Mouse (Mus musculus) hindbrain, embryonic 11.5 days (tissue): ENCODE measurements at regions not wholly inside any gene's neighbourhood (a gene's known extent, or its start where the extent isn't known, plus 50 kb on each side); places are given as distances from the start of the nearest gene placed in this dataset.

Experiments used
- ATAC-seq: fragments of 200-750 bp; cut with Nextera tagmentation; 2 replicates; pipeline ENCODE4 v1.8.0; 2017; ENCODE audit warnings: mild to moderate bottlenecking, moderate TSS enrichment, moderate library complexity; ENCODE audit not compliant: low FRiP score
- DNase-seq: peaks from one replicate; pipeline ENCODE4 v3.0.0-alpha.2; 2015; ENCODE audit warnings: low spot score
- H3K27ac ChIP-seq: fragments of 300-500 bp; sonication (generic); 2 replicates; pipeline ENCODE4 v1.5.1; 2014; ENCODE audit warnings: mild to moderate bottlenecking, low read depth, low read length
- H3K27me3 ChIP-seq: fragments of 300-500 bp; sonication (generic); 2 replicates; pipeline ENCODE4 v1.6.1; 2014; ENCODE audit warnings: mild to moderate bottlenecking, low read length, moderate library complexity, mixed read lengths; ENCODE audit not compliant: control insufficient read depth, insufficient read depth
- H3K36me3 ChIP-seq: fragments of 300-500 bp; sonication (generic); 2 replicates; pipeline ENCODE4 v1.6.1; 2014; ENCODE audit warnings: mild to moderate bottlenecking, low read length, moderate library complexity, mixed read lengths; ENCODE audit not compliant: control insufficient read depth, insufficient read depth
- H3K4me1 ChIP-seq: fragments of 300-500 bp; sonication (generic); replicated peaks from 2 replicates; pipeline ENCODE4 v1.6.1; 2014; ENCODE audit warnings: low read length, mixed read lengths; ENCODE audit not compliant: control insufficient read depth, insufficient read depth
- H3K4me2 ChIP-seq: fragments of 300-500 bp; sonication (generic); replicated peaks from 2 replicates; pipeline ENCODE4 v1.6.1; 2014; ENCODE audit warnings: mild to moderate bottlenecking, low read depth, low read length
- H3K4me3 ChIP-seq: fragments of 300-500 bp; sonication (generic); 2 replicates; pipeline ENCODE4 v1.5.1; 2014; ENCODE audit warnings: low read depth, low read length
- H3K9ac ChIP-seq: fragments of 300-500 bp; sonication (generic); 2 replicates; pipeline ENCODE4 v1.6.1; 2014; ENCODE audit warnings: low read depth, low read length
- H3K9me3 ChIP-seq: fragments of 300-500 bp; sonication (generic); 2 replicates; pipeline ENCODE4 v1.6.1; 2016; ENCODE audit warnings: low read length; ENCODE audit not compliant: control insufficient read depth
- WGBS: fragments of 180-500 bp; shearing (Covaris S2); extraction: QIAGEN DNeasy Blood & Tissue Kit; methylation state at CpG from one replicate; pipeline ENCODE4 v1.1.7; 2014; 5-methylcytosine and 5-hydroxymethylcytosine counted together

- no peak for ATAC-seq
- DNase-seq: no peak
- Histone ChIP-seq H3K27me3 (no peaks in the 10 kb centered on the region), H3K9ac (no peak overlapping the region), H3K4me3 (no peak overlapping the region), H3K9me3 (no peaks in the 10 kb centered on the region), H3K36me3 (no peaks in the 10 kb centered on the region), H3K4me2 (no peak overlapping the region), H3K27ac (no peak overlapping the region), H3K4me1 (no peaks in the 10 kb centered on the region)
- WGBS: 72% methylated on average over 2 of the region's 2 CpGs
Measured at GRCm38 (mm10) chr15:6207239-6207638, 92.3 kb upstream of the Dab2 start.

GRCm38 (mm10) chr15:6209301-6209700 lies 90.3 kb upstream of the Dab2 start:
- no peak overlapping the region for H3K4me2 ChIP-seq
- DNase-seq: peak; percentile 65
- no peaks in the 10 kb centered on the region for H3K27me3 ChIP-seq
- no peak; the same call in 1 of the 2 replicates for ATAC-seq
- no peaks in the 10 kb centered on the region for H3K36me3 ChIP-seq
- no peak overlapping the region for H3K4me3 ChIP-seq
- no peaks in the 10 kb centered on the region for H3K9me3 ChIP-seq
- no peak overlapping the region for H3K27ac ChIP-seq
- no peaks in the 10 kb centered on the region for H3K4me1 ChIP-seq
- H3K9ac ChIP-seq: no peak overlapping the region
- WGBS: 13% methylated on average over 2 of the region's 2 CpGs

- no peaks in the 10 kb centered on the region for H3K4me1 ChIP-seq
- no peak overlapping the region for H3K4me3 ChIP-seq
- no peak overlapping the region for H3K9ac ChIP-seq
- WGBS: 72% methylated on average over 3 of the region's 3 CpGs
- DNase-seq: no peak
- no peaks in the 10 kb centered on the region for H3K27me3 ChIP-seq
- no peak overlapping the region for H3K27ac ChIP-seq
- no peaks in the 10 kb centered on the region for H3K36me3 ChIP-seq
- no peak for ATAC-seq
- H3K9me3 ChIP-seq: no peaks in the 10 kb centered on the region
- no peak overlapping the region for H3K4me2 ChIP-seq
Measured at GRCm38 (mm10) chr15:6218087-6218486, 81.5 kb upstream of the Dab2 start.

- H3K4me2 ChIP-seq: no peak overlapping the region
- no peaks in the 10 kb centered on the region for H3K36me3 ChIP-seq
- H3K27ac ChIP-seq: no peak overlapping the region
- DNase-seq: no peak
- no peaks in the 10 kb centered on the region for H3K27me3 ChIP-seq
- H3K9me3 ChIP-seq: no peaks in the 10 kb centered on the region
- H3K4me1 ChIP-seq: no peaks in the 10 kb centered on the region
- H3K4me3 ChIP-seq: no peak overlapping the region
- ATAC-seq: no peak
- whole genome bisulfite sequencing: 88% methylated on average over 1 of the region's 1 CpGs
- H3K9ac ChIP-seq: no peak overlapping the region
Measured at GRCm38 (mm10) chr15:6225227-6225626, 74.4 kb upstream of the Dab2 start.

- Histone ChIP-seq H3K4me3 (no peak overlapping the region), H3K9me3 (no peaks in the 10 kb centered on the region), H3K4me1 (no peaks in the 10 kb centered on the region), H3K9ac (no peak overlapping the region), H3K27ac (no peak overlapping the region), H3K4me2 (no peak overlapping the region), H3K27me3 (no peaks in the 10 kb centered on the region), H3K36me3 (no peaks in the 10 kb centered on the region)
- ATAC-seq (no peak), DNase-seq (no peak)
- 93% methylated on average over 7 of the region's 7 CpGs for WGBS
Measured at GRCm38 (mm10) chr15:6230618-6231017, 69.0 kb upstream of the Dab2 start.

GRCm38 (mm10) chr15:6231308-6232103 lies 68.1 kb upstream of the Dab2 start:
- Histone ChIP-seq H3K36me3 (no peaks in the 10 kb centered on the region), H3K9ac (no peak overlapping the region), H3K9me3 (no peaks in the 10 kb centered on the region), H3K4me1 (no peaks in the 10 kb centered on the region), H3K4me3 (no peak overlapping the region), H3K27me3 (no peaks in the 10 kb centered on the region), H3K4me2 (no peak overlapping the region), H3K27ac (no peak overlapping the region)
- ATAC-seq (no peak), DNase-seq (no peak)
- WGBS: 87% methylated on average over 12 of the region's 12 CpGs

GRCm38 (mm10) chr15:6233621-6234020 lies 66.0 kb upstream of the Dab2 start:
- Histone ChIP-seq H3K9ac (no peak overlapping the region), H3K9me3 (no peaks in the 10 kb centered on the region), H3K4me1 (no peaks in the 10 kb centered on the region), H3K36me3 (no peaks in the 10 kb centered on the region), H3K4me2 (no peak overlapping the region), H3K4me3 (no peak overlapping the region), H3K27me3 (no peaks in the 10 kb centered on the region), H3K27ac (no peak overlapping the region)
- DNase-seq (no peak), ATAC-seq (no peak)
- WGBS: 74% methylated on average over 3 of the region's 3 CpGs

GRCm38 (mm10) chr15:6236583-6236982 lies 63.0 kb upstream of the Dab2 start:
- Histone ChIP-seq H3K27me3 (no peaks in the 10 kb centered on the region), H3K9ac (no peak overlapping the region), H3K36me3 (no peaks in the 10 kb centered on the region), H3K9me3 (no peaks in the 10 kb centered on the region), H3K27ac (no peak overlapping the region), H3K4me2 (no peak overlapping the region), H3K4me3 (no peak overlapping the region), H3K4me1 (no peaks in the 10 kb centered on the region)
- no peak for DNase-seq
- no peak for ATAC-seq
- WGBS: 90% methylated on average over 8 of the region's 8 CpGs

GRCm38 (mm10) chr15:6237726-6238125 lies 61.9 kb upstream of the Dab2 start:
- Histone ChIP-seq H3K27me3 (no peaks in the 10 kb centered on the region), H3K36me3 (no peaks in the 10 kb centered on the region), H3K4me1 (no peaks in the 10 kb centered on the region), H3K4me3 (no peak overlapping the region), H3K4me2 (no peak overlapping the region), H3K27ac (no peak overlapping the region), H3K9me3 (no peaks in the 10 kb centered on the region), H3K9ac (no peak overlapping the region)
- WGBS: 67% methylated on average over 8 of the region's 8 CpGs
- peak; percentile 9 for DNase-seq
- no peak for ATAC-seq
